Mouse (Mus musculus) urinary bladder, adult 2 months (tissue): ENCODE results near the gene Cdkn1b. TPM values are rescaled to one million over a fixed set of nuclear protein-coding genes. Genes with fewer than 3 reads are reported as not detected.
A peak's percentile ranks its signal among the peaks of the same experiment; 100 is the strongest.

Experiments used
- DNase-seq: peaks from one replicate; pipeline ENCODE4 v3.0.0; 2022; ENCODE audit warnings: low spot score
- polyA plus RNA-seq: library from polyadenylated mRNA; depleted of rRNA; stranded (reverse); fragments of >200 nt; gene quantifications from 2 replicates; pipeline ENCODE4 v1.2.3, GENCODE M21; 2012

Gene Cdkn1b
- polyA plus RNA-seq, 1 experiment = 28.8 TPM

- no peak for DNase-seq
Measured at GRCm38 (mm10) chr6:134903891-134904884, 16.0 kb upstream of the Cdkn1b start.

- DNase-seq = no peak
Measured at GRCm38 (mm10) chr6:134905811-134906210, 14.4 kb upstream of the Cdkn1b start.

- DNase-seq = no peak
Measured at GRCm38 (mm10) chr6:134914523-134914922, 5.7 kb upstream of the Cdkn1b start.

GRCm38 (mm10) chr6:134916641-134917040, 3.6 kb upstream of the Cdkn1b start:
- no peak for DNase-seq

GRCm38 (mm10) chr6:134917087-134917486, 3.1 kb upstream of the Cdkn1b start:
- DNase-seq = no peak

GRCm38 (mm10) chr6:134918769-134919168, 1.4 kb upstream of the Cdkn1b start:
- DNase-seq = no peak

- peak; percentile 86 for DNase-seq
Measured at GRCm38 (mm10) chr6:134919511-134920189, 551 bp upstream of the Cdkn1b start.

GRCm38 (mm10) chr6:134921014-134921694, 953 bp downstream of the Cdkn1b start:
- DNase-seq = peak; percentile 49

GRCm38 (mm10) chr6:134921695-134922510, 1.7 kb downstream of the Cdkn1b start:
- DNase-seq = no peak

GRCm38 (mm10) chr6:134922511-134923195, 2.5 kb downstream of the Cdkn1b start:
- no peak for DNase-seq

GRCm38 (mm10) chr6:134923670-134924069, 3.5 kb downstream of the Cdkn1b start:
- DNase-seq = no peak

- DNase-seq = no peak
Measured at GRCm38 (mm10) chr6:134924262-134924661, 4.1 kb downstream of the Cdkn1b start.

- no peak for DNase-seq
Measured at GRCm38 (mm10) chr6:134925673-134926337, 5.6 kb downstream of the Cdkn1b start.

- DNase-seq = no peak
Measured at GRCm38 (mm10) chr6:134926338-134926705, 6.1 kb downstream of the Cdkn1b start.

- DNase-seq = peak; percentile 52
Measured at GRCm38 (mm10) chr6:134926803-134927594, 6.8 kb downstream of the Cdkn1b start.

GRCm38 (mm10) chr6:134927595-134928095, 7.4 kb downstream of the Cdkn1b start:
- no peak for DNase-seq

GRCm38 (mm10) chr6:134928096-134928888, 8.1 kb downstream of the Cdkn1b start:
- DNase-seq = peak; percentile 64

GRCm38 (mm10) chr6:134928889-134929310, 8.7 kb downstream of the Cdkn1b start:
- DNase-seq = no peak
